Mouse (Mus musculus): ENCODE measurements around the gene Zfp185. TPM values are rescaled to one million over a fixed set of nuclear protein-coding genes. Genes with fewer than 3 reads are reported as not detected.
"Not testable (repeated sequence)": the region's sequence is repeated elsewhere in the genome, so short reads cannot be mapped to it uniquely, and the experiment has no call there.

The Zfp185 gene
- polyA plus RNA-seq, 1 experiment from 2014 or later: 6.5 TPM

- Histone ChIP-seq H3K4me1 (ENCODE audit: control insufficient read depth, insufficient read depth, low read length) (no peaks in the 10 kb centered on the region), H3K4me2 (ENCODE audit: low read depth, low read length) (peak within 1 kb of the TSS; percentile 37; the same call in 1 of the 2 replicates), H3K27me3 (ENCODE audit: control insufficient read depth, insufficient read depth, low read length) (no peaks in the 10 kb centered on the region), H3K36me3 (replicated peaks; ENCODE audit: control insufficient read depth, insufficient read depth, low read depth, low read length) (no peaks in the 10 kb centered on the region), H3K27ac (replicated peaks; ENCODE audit: low read depth, low read length) (no peak within 1 kb of the TSS), H3K9me3 (replicated peaks; ENCODE audit: control insufficient read depth, low read length) (no peaks in the 10 kb centered on the region), H3K9ac (replicated peaks; ENCODE audit: low read length) (peak within 1 kb of the TSS; percentile 43), H3K4me3 (ENCODE audit: low read depth, low read length) (peak within 1 kb of the TSS; percentile 14)
- WGBS: 25% methylated on average over 7 of the region's 7 CpGs
- ATAC-seq (replicated peaks; ENCODE audit: insufficient number of reproducible peaks, low FRiP score, low TSS enrichment, low read depth) (0 out of 2 replicates have a peak, but pooled peaks have one; percentile 29), DNase-seq (ENCODE audit: low spot score) (no peak)
Observed at GRCm38 (mm10) chrX:73064415-73064793, 77.3 kb downstream of the Zfp185 start, which contains the start of gene Pnma3. Pnma3 (plus strand) TSS chrX:73064787.

GRCm38 (mm10) chrX:73066765-73067312 lies 79.7 kb downstream of the Zfp185 start:
- H3K4me3 ChIP-seq (ENCODE audit: low read depth, low read length); H3K27ac ChIP-seq (replicated peaks; ENCODE audit: low read depth, low read length); H3K4me1 ChIP-seq (ENCODE audit: control insufficient read depth, insufficient read depth, low read length); H3K9me3 ChIP-seq (replicated peaks; ENCODE audit: control insufficient read depth, low read length); H3K9ac ChIP-seq (replicated peaks; ENCODE audit: low read length); H3K36me3 ChIP-seq (replicated peaks; ENCODE audit: control insufficient read depth, insufficient read depth, low read depth, low read length); H3K4me2 ChIP-seq (ENCODE audit: low read depth, low read length); DNase-seq (ENCODE audit: low spot score); ATAC-seq (replicated peaks; ENCODE audit: insufficient number of reproducible peaks, low FRiP score, low TSS enrichment, low read depth); H3K27me3 ChIP-seq (ENCODE audit: control insufficient read depth, insufficient read depth, low read length): not testable (repeated sequence)
- no CpG with 5 or more reads among the region's 5 CpGs for WGBS

MicroRNAs encoded within 50 kb of the gene (microRNA counts, 519-probe panel; counts per million panel counts)
- microRNA mmu-miR-2137: 2,604 counts per million, percentile 27 among the panel's probes with 10 or more counts

Small RNA genes lying within 50 kb of the gene (microRNA-seq; reads per million reads assigned to microRNA genes)
- 47.5 reads per million, percentile 32 among the genes with 10 or more reads in this experiment for gene Mir2137 (ENCODE audit: borderline number of aligned reads)

Other genes with a start within 250 kb of the Zfp185 start
- 0.25 and 0.29 TPM in 2 replicates for gene Gabrq, start 162.2 kb upstream of the Zfp185 start, polyA plus RNA-seq (2014; fragmentation: Nextera tagmentation; extraction: Ambion mirVana)
- gene Cetn2, start 68.9 kb upstream of the Zfp185 start, polyA plus RNA-seq (2014; fragmentation: Nextera tagmentation; extraction: Ambion mirVana): 114 and 127 TPM in 2 replicates
- 37.0 and 42.3 TPM in 2 replicates for gene Nsdhl, start 68.8 kb upstream of the Zfp185 start, polyA plus RNA-seq (2014; fragmentation: Nextera tagmentation; extraction: Ambion mirVana)
- gene Pnma5, start 49.8 kb downstream of the Zfp185 start, polyA plus RNA-seq (2014; fragmentation: Nextera tagmentation; extraction: Ambion mirVana): 0.13 TPM in 1 of 2 replicates, not detected in the other
- 0.11 and 0.22 TPM in 2 replicates for gene Pnma3, start 77.4 kb downstream of the Zfp185 start, polyA plus RNA-seq (2014; fragmentation: Nextera tagmentation; extraction: Ambion mirVana)
- 0.83 and 1.0 TPM in 2 replicates for gene Xlr4a, start 95.1 kb downstream of the Zfp185 start, polyA plus RNA-seq (2014; fragmentation: Nextera tagmentation; extraction: Ambion mirVana)
- gene Xlr3a, start 109.8 kb downstream of the Zfp185 start, polyA plus RNA-seq (2014; fragmentation: Nextera tagmentation; extraction: Ambion mirVana): 3.5 and 5.0 TPM in 2 replicates
- not detected in 2 replicates for gene Gm14685, start 129.7 kb downstream of the Zfp185 start, polyA plus RNA-seq (2014; fragmentation: Nextera tagmentation; extraction: Ambion mirVana)
- gene Xlr5b, start 161.5 kb downstream of the Zfp185 start, polyA plus RNA-seq (2014; fragmentation: Nextera tagmentation; extraction: Ambion mirVana): not detected in 2 replicates
- not detected in 2 replicates for gene DXBay18, start 162.1 kb downstream of the Zfp185 start, polyA plus RNA-seq (2014; fragmentation: Nextera tagmentation; extraction: Ambion mirVana)
- gene Spin2d, start 189.7 kb downstream of the Zfp185 start, polyA plus RNA-seq (2014; fragmentation: Nextera tagmentation; extraction: Ambion mirVana): not detected in 2 replicates
- gene Xlr3b, start 204.9 kb downstream of the Zfp185 start, polyA plus RNA-seq (2014; fragmentation: Nextera tagmentation; extraction: Ambion mirVana): 13.0 and 13.8 TPM in 2 replicates
- 1.1 TPM in 1 of 2 replicates, not detected in the other for gene Xlr4b, start 227.0 kb downstream of the Zfp185 start, polyA plus RNA-seq (2014; fragmentation: Nextera tagmentation; extraction: Ambion mirVana)
- gene F8a, start 241.0 kb downstream of the Zfp185 start, polyA plus RNA-seq (2014; fragmentation: Nextera tagmentation; extraction: Ambion mirVana): 8.6 and 9.4 TPM in 2 replicates